Mouse (Mus musculus) T-cell, adult 2 months (primary cell): ENCODE measurements around the gene Kdm6b.
A peak's percentile ranks its signal among the peaks of the same experiment; 100 is the strongest.

Source experiments
- DNase-seq: peaks from one replicate; pipeline ENCODE4 v3.0.0; 2022; ENCODE audit warnings: low spot score

Gene Kdm6b

DNA sequence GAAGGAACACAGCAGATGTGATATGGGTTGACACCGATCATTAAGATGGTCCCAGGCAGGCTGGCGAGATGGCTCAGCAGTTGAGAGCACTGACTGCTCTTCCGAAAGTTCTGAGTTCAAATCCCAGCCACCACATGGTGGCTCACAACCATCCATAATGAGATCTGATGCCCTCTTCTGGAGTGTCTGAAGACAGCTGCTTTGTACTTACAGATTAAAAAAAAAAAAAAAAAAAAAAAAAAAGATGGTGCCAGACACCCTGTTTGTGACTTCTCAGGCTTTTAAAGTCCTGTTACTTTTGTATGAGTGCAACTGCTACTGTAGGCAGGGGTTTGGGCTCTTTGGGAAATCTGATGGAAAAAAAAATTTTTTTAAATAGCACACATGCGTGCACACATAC, 24.8 kb downstream of the Kdm6b start:
- no peak for DNase-seq

DNA sequence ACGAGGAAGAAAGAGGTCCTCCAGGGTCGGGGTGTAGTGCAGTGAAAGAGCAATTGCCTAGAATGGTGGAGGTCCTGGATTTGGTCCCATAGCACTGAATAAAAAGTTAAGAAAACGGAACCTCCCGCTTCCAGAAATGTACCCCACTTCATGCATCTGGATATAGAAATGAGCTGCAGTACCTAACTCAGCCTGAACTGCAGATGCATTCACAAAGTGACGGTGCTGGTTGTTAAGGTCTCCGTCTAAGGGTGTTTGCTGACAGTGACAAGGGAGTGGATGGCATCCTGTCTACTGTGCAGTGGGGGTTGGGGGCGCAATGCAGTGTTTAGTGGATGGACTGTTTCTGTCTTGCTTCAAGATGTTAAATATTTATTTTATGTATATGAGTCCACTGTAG, 26.7 kb downstream of the Kdm6b start:
- DNase-seq = no peak

DNA sequence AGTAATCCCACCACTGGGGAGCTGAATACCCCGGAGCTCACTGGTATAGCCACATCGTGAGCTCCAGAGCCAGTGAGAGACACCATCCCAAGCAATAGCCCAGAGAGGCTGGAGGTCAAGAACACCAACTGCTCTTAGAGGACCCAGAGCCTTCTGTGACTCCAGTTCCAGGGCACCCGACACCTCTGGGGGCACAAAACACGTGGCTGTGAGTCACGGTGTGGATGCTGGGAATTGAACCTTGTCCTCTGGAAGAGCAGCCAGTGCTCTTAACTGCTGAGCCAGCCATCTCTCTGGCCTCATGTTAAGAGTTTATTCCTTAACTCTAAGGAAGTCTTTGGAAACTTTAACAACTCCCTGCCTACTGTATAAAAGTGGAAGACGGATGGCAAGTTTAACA, 28.5 kb downstream of the Kdm6b start:
- DNase-seq = no peak

DNA sequence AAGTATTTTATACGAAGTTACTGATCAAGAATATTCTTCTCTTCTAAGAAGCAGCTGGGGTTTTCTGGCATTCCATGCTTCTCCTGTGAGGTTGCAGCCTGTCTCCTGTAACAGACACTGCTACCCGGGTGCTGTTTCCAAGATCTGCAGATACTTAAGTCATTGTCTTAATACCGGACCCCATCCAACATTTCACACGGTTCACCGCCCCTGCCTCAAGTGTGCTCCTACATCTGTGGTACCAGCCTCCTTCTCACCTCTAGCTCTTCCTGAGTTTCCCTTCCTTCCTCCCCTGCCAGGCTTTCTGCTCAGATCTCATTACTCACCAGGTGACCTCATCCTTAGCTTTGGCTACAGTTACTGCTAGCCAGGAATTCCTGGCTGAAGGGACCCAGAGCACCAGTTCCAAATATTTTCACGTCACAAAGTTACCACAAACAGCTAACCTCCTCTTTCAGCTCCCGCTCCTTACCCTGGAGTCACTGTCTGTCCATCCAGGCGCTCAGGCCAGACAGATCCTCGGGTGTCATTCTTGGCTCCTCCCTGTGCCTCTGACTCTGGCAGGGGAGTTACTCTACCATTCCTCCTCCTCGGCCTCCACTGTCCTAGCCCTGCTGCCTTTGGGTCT, 30.9 kb downstream of the Kdm6b start:
- no peak for DNase-seq

DNA sequence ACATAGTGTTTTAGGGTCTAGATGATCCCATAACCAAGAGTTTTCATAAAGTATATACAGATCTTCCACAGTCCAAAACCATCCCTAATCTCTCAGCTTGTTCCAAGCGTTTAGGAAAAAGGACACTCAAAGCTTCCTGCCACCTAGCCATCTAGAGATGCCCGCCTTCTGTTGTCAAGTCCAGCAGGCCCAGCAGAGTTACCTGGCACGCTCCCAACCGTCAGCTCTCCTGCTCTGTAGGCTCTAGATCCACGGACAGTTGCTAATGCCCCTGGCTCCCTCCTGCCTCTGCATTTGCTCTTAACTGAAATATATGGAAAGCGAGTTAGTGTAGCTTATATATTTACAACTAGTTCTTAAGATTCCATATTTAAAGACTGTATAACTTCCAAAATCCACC, 32.1 kb downstream of the Kdm6b start:
- no peak for DNase-seq

DNA sequence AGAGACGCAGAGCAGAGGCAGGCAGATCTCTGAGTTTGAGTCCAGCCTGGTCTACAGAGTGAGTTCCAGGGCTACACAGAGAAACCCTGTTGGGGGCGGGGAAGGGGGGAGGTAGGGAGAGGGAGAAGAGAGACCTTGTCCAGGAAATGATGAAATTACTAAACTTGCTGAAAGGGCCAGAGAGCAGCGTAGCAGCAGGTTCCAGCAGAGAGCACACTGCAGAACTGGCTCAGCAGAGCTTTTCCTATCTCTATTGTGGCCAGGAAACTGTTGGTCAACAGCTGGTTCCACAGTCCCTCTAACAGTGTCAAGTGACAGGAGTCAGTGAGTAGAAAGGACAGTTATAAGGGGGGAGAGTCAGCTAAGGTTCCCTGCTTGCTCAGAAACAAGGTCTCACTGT, 33.9 kb downstream of the Kdm6b start:
- no peak for DNase-seq

DNA sequence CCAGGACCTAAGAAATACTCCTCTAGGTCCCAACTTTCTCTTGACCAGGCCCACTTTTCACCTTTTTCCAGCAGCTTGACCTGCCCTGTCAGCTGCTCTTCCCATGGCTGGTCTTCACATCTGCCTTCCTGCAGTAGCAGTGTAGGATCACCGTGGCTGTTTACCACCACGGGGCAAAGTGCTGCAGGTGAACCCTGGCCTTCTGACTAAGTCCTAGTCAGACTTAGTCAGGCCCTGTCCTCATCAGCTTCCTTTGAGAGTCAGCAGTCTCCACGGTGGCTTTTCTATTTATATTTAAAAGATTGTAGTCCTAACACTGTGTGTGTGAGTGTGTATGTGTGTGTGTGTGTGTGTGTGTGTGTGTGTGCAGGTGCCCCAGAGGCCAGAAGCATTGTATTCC, 35.7 kb downstream of the Kdm6b start:
- no peak for DNase-seq

DNA sequence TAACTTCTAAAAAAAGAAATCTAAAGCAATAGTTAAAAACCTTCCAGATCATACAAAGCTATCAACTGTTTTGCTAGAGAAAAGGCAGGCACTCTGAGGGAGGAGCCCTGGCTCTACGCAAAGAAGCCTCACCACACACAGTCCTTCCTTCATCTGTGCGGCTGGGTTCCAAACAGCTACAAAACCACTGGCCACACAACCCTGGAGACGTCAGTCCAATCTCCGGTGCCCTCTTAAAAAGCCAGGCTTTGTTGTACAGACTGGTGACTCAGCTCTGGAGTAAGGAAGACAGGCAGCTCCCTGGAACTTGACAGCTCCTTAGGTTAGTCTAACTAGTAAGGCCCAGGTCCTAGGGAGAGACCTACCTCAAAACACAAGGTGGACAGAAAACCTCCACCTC, 37.8 kb downstream of the Kdm6b start:
- DNase-seq = no peak

DNA sequence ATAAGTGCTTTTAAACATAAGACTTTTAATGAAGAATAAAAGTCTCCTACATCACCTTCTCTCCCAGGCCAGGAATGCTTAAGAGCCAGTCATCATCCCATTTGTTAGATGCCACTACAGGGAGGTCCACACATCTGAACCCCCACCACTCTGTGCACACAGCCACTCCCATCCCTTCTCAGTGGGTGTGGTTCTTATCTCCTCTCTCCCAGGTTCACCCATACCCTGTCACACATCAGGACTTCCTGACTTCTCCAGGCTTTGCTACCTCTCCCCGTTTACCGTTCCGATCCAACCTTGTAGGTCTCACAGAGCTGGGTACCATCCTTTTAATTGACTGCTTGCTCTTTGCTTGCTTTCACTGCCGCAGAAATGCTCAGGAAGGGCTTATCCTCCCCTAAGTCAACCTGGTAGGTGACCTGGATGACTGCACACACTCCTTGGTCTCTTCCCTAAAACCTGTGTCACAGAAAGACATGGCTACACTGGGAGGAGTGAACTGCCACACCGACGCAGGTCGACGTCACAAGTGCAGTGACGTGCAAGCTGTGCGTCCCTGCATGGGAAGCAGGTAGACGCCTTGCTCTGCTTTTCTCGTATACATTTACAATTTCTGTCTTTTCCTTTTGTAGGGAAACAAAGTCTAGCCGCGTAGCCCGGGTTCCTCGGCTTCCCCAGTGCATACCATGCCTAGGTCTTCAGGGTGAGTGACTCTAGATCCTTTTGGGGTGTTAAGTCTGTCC, 40.1 kb downstream of the Kdm6b start:
- no peak for DNase-seq

DNA sequence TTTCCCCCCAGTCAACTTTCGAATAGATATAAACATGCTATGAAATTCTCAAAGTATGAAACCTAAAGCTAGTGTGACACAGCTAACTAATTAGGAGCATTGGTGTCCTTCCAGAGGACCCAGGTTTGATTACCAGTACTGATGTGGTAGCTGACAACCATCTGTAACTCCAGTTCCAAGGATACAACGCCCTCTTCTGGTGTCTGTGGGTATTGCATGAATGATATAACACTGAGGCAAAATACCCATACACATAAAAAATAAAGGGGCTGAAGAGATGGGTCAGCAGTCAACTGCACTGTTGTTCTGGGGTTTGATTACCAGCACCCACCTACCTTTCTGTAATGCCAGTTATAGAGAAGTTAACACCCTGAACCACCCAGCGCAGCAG, 40.7 kb downstream of the Kdm6b start:
- DNase-seq = peak; percentile 49

DNA sequence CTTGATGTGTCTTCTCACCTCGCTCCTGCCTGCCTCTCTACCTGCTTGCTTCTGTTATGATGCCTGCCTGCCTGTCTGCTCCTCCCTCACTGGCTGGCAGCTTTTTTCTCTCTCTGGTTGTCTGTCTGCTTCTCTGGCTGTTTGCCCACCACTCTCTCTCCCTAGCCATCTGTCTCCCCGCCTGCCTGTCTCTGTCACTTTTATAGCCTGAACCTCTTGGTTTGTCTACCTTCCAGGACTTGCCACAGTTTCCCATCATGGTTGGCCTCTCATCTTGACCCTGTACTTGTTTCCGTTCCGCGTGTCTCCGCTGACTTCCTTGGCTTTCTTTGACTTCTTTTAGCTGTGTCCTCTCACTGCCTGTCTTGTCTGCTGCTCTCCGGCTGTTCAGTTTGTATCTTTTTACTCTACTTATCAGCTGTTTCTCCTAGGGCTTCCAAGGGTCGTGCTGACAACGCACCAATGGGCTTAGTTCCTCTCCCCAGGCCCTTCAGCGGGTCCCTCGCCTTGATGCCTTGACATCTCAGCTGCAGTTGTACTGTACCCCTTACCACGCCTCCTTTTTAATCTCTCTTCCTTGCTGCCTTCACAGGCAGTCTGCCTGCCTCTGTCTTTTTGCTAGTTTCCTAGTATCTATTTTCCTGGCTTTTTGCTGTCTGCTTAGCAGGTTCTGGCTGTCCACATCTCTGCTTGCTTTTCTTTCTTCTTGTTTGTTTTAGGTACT, 41.3 kb downstream of the Kdm6b start:
- DNase-seq = peak; percentile 23

DNA sequence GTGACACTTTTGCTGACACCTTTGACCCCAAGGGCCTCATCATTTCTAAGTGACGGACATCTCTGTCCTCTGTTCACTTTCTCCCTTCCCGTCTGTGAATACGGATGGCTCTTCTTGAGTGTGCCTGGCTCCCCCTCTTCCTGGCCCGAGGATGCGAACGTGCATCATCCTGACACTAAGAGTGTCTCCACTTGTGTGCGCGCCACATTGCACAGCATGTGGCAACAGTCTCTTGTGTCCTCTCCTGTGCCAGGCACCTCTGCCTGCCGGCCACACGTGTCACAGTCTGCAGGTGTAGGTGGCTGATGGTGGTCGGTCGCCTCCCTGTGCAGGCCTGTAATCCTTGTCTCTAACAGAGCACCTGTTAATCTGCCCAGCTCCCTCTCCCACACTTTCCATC, 41.9 kb downstream of the Kdm6b start:
- DNase-seq = no peak

DNA sequence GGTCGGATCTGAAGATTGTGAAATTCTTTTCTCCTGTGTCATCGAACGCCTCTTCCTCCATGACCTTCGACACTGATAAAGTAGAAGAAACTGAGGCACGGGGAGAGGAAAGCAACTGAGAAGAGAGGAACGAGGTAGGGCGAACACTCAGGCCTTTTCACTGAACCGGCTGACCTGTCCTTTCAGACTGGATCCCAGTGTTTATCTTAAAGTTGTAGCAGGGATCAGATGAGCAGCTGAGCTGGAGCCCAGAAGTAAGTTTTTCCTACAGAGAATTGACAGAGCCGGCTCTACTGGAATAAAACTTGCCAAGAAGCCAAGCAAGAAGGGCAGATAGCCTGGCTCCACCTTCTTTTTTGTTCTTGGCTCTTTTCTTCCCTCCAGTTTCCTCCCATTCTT, 42.7 kb downstream of the Kdm6b start:
- no peak for DNase-seq

DNA sequence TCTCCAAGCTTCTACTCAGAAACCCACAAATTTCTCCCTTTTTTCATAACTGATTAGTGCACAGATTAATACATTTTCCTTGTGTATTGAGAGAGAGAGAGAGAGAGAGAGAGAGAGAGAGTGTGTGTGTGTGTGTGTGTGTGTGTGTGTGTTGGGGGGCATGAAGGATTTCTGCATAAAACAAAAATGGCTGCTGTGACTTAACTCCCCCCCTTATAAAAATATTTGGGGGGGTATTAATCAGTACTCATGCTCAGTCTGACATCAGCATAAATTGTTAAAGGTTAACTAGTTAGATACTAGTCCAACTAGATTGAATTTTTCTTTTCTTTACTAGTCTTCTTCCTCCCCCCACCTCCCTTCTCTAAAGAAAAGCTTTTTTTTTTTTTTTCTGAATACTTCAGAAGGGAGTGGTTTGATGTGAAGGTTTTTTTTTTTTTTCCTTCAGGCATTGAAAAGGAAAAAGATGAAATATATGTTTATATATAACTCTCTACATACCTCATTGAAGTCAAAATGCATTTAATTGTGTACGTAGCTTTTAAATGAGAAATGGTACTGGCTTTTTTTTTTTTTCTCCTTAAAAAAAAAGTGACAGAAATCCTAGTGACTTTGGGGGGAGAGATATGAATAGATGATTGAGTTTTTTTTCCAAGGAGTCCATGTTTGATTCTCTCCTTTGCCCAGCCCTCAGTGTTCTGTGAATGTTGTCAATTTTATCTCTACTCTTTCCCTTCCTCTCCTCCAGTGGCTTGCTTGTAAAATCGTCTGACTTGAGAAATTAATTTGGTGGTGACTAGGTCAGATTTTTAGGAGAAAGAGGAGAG, 43.3 kb downstream of the Kdm6b start:
- no peak for DNase-seq

DNA sequence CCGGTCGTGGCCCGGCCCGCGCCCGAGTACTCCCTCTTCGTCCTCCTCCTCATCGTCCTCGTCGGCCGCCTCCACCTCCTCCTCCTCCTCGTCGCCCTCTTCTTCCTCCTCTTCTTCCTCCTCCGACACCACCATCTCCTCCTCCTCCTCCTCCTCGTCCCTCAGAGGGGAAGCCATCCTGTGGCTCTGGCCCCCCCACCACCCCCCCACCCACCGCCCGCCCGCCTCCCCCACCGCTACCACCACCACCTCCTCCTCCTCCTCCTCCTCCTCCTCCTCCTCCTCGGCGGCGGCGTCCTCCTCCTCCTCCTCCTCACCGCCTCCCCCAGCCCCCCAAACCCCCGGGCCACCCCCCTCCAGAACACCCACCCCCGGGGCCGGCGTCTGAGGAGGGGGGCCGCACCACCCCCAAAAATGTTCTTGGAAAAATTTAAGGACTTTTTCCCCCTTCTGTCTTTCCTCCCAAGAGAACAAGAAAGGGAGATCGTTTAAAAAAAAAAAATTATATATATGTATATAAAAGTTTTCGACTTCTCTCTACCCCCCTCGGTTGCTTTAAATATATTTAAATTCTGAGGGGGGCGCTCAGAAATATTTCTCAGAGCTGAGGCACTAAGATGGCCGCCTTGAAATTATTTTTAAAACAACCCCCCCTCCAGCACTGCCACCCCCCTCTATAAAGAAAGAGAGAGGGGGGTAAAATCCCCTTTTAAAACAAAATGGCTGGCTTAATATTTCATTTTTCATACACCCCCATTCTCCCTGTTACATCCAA, 44.1 kb downstream of the Kdm6b start, which contains the start of gene Chd3:
Gene Chd3 (minus strand): TSS at position 192 of the 775 bp plus-strand sequence.
- DNase-seq = no peak

DNA sequence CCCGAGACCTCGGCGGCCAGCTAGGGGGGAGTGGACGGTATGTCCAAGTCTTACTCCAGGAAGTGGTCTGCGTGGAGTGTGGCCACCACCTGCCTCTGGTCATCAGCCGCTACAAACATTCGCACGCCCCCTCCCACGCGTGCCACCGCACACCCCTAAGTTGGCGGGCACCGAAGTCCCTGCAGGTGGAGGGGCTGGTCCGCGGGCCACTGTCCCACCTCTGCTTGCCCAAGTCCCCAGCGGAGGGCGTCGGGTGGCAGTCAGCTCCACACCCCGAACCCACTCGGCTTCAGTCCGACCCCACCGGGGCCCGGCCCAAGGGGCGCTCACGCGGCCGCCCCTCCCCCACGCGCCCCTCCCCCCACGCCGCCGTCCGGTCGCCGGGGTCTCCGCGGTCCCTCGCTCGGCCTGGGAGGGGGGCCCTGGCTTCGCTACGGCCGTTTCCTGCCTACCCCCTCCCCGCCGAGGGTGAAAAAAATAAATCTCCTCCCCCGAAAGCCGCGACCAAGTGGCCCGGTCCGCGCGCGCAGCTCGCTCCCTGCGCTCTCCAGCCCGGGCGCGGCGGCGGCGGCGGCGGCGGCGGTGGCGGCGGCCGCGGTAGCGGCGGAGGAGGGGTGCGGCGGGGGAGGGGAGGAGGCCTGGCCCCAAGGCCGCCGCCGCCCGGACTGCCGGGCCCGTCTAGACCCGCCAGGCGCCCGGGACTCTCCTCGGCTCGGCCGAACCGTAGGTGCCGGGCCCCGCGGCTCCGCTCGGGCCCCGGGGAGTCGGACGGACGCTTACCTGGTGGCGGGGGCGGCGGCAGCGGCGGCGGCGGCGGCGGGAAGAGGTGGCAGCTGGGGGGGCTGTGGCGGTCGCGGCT, 44.9 kb downstream of the Kdm6b start:
- DNase-seq = peak; percentile 34

DNA sequence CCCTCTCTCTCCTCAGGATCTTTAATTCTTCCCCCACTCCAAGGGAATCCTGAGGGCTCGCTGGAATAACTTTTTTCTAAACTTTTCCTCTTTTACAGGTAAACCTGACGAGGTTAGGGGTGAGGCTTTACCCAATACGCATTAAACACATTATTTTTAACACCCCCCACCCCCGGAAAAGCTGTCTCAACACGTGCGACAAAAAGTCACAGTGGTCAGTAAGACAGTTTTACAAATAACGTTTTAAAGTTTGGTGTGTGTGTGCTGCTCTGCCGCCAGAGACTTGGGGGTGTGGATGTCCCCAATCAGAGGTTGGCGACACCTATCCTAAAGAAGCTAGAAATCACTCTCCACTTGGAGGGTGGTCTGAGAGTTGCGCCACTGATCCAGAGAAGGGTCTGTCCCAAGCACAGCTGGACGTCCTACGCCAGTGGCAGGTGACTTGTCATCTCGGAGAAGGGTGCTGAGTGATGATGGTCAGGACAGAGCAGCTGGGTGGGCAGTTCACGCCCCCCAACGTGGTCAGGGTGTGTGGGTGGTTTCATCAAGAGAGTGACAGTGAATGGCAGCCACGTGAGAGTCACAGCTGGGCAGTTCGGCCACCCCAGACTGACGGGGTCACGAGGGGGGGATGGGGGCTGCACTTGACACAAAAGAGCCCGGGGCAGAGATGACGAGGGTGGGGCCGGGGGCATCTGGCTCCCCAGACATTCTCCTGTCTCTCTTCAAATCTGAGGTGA, 45.7 kb downstream of the Kdm6b start:
- peak; percentile 11 for DNase-seq

DNA sequence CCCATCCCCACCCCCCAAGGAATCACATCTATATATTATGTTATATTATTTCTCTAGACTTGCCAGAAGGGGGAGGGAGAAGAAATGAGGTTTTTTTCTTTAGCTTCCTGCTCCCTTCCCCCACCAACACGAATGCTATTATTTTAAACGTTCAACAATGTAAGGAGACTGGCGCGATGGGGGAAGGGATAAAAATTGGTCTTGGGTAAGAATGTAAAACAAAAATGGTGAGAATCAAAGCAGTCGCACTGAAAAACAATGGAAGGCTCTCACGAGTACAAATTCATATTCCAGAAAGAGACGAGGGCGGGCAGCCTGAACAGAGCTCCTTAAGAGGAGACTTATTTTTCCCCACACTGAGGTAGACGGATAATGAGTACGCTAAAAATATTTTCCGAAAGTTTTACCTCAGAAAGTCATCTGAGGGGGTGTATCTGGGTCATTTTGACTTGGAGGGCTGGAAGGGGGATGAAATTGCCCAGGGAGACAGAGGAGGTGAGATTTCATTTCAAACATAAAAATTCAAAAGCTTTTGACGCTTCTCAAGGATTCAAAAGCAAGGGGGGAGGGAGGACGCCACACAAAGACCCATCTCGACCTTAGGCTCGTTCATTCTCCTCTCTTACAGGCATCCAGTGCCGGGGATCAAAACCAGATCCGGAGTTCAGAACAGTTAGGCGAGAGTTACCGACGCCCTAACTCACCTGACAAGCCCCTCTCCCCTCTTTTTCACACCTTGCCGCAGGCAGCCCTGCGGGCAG, 46.4 kb downstream of the Kdm6b start:
- peak; percentile 43 for DNase-seq
